Mouse (Mus musculus) left cerebral cortex, postnatal 36 days (tissue): ENCODE results near the gene Clptm1. TPM values are rescaled to one million over a fixed set of nuclear protein-coding genes. Genes with fewer than 3 reads are reported as not detected.

Source experiments
- DNase-seq, 2 experiments: peaks; one replicate each; pipeline ENCODE4 v3.0.0; 2021 to 2022; ENCODE audit warnings: low spot score in 2 of 2, mixed read lengths in 1 of 2
- intact Hi-C: fragments of 180-260 bp; cut with DNase I; formaldehyde crosslinking; loops from one replicate; pipeline ENCODE4 v1.15.1; 2025
- total RNA-seq, 2 experiments: library from RNA; stranded (reverse); gene quantifications; 2 replicates each; pipeline ENCODE4 v1.2.3; 2021

Clptm1 gene
- total RNA-seq, 2 experiments from 2014 or later: 147 to 157 TPM

- no peak for DNase-seq
- intact Hi-C loops: no loop called here
These were observed 6.7 kb upstream of the Clptm1 start for GRCm38 (mm10) chr7:19671511-19671910.

GRCm38 (mm10) chr7:19668947-19669721, 4.3 kb upstream of the Clptm1 start:
- intact Hi-C loops: loop anchor here (1.0 to 5.0 kb wide), 2 partner anchors 32 to 123 kb away; no protein-coding TSS in a partner anchor

GRCm38 (mm10) chr7:19667434-19667833, 2.6 kb upstream of the Clptm1 start:
- no peak for DNase-seq
- intact Hi-C loops: loop anchor here (5.0 kb wide), 1 partner anchor 125 kb away; no protein-coding TSS in a partner anchor

More at GRCm38 (mm10) chr7:19668947-19669721, 4.3 kb upstream of the Clptm1 start:
- DNase-seq: peak; percentile 88 to 91

GRCm38 (mm10) chr7:19666750-19667149, 1.9 kb upstream of the Clptm1 start:
- no peak for DNase-seq
- intact Hi-C loops: loop anchor here (5.0 kb wide), 1 partner anchor 126 kb away; no protein-coding TSS in a partner anchor

- intact Hi-C loops: loop anchor here (2.0 kb wide), 1 partner anchor 50 kb away; the partner anchor contains the start of gene Tomm40
- no peak for DNase-seq
These were observed 328 bp downstream of the Clptm1 start for GRCm38 (mm10) chr7:19664455-19664954.

- intact Hi-C loops: loop anchor here (2.0 kb wide), 1 partner anchor 51 kb away; the partner anchor contains the start of gene Tomm40
- no peak for DNase-seq
These were observed 893 bp downstream of the Clptm1 start for GRCm38 (mm10) chr7:19663940-19664339.

GRCm38 (mm10) chr7:19652614-19653013, 12.2 kb downstream of the Clptm1 start:
- no peak for DNase-seq
- intact Hi-C loops: no loop called here

GRCm38 (mm10) chr7:19651063-19651786, 13.6 kb downstream of the Clptm1 start:
- no peak for DNase-seq
- intact Hi-C loops: no loop called here

- peak; percentile 21 to 42 for DNase-seq
- intact Hi-C loops: no loop called here
These were observed 23.6 kb downstream of the Clptm1 start for GRCm38 (mm10) chr7:19641223-19641622.

- DNase-seq: no peak
- intact Hi-C loops: no loop called here
These were observed 29.6 kb downstream of the Clptm1 start for GRCm38 (mm10) chr7:19635074-19635827.

- intact Hi-C loops: no loop called here
These were observed 30.2 kb downstream of the Clptm1 start for GRCm38 (mm10) chr7:19634591-19634990.

GRCm38 (mm10) chr7:19633855-19634254, 31.0 kb downstream of the Clptm1 start:
- intact Hi-C loops: no loop called here
- no peak for DNase-seq

More at GRCm38 (mm10) chr7:19634591-19634990, 30.2 kb downstream of the Clptm1 start:
- DNase-seq: no peak

GRCm38 (mm10) chr7:19633197-19633596, 31.6 kb downstream of the Clptm1 start:
- intact Hi-C loops: no loop called here
- DNase-seq: no peak

GRCm38 (mm10) chr7:19632720-19633119, 32.1 kb downstream of the Clptm1 start:
- intact Hi-C loops: no loop called here
- no peak for DNase-seq

- intact Hi-C loops: no loop called here
- no peak for DNase-seq
These were observed 32.6 kb downstream of the Clptm1 start for GRCm38 (mm10) chr7:19632275-19632674.

- intact Hi-C loops: no loop called here
- peak; percentile 87 to 88 for DNase-seq
These were observed 35.5 kb downstream of the Clptm1 start, which contains the start of gene Relb for GRCm38 (mm10) chr7:19629361-19629734. Relb (minus strand) TSS chr7:19629438.

GRCm38 (mm10) chr7:19628536-19629360, 36.1 kb downstream of the Clptm1 start:
- intact Hi-C loops: no loop called here
- peak; percentile 78 to 86 for DNase-seq

GRCm38 (mm10) chr7:19628192-19628535, 36.7 kb downstream of the Clptm1 start:
- DNase-seq: no peak
- intact Hi-C loops: no loop called here

GRCm38 (mm10) chr7:19627721-19628120, 37.1 kb downstream of the Clptm1 start:
- no peak for DNase-seq
- intact Hi-C loops: no loop called here
